Mouse (Mus musculus) small intestine, adult 2 months (tissue): ENCODE measurements around the gene Klhl32. TPM values are rescaled to one million over a fixed set of nuclear protein-coding genes. Genes with fewer than 3 reads are reported as not detected.
A peak's percentile ranks its signal among the peaks of the same experiment; 100 is the strongest.
"Not testable (repeated sequence)": the region's sequence is repeated elsewhere in the genome, so short reads cannot be mapped to it uniquely, and the experiment has no call there.

ENCODE experiments used
- H3K27ac ChIP-seq: fragments of 200-500 bp; 2 replicates; pipeline ENCODE4 v1.5.1; 2012; ENCODE audit warnings: low read depth, low read length, control low read depth, inconsistent platforms; ENCODE audit not compliant: insufficient read depth
- H3K27me3 ChIP-seq: fragments of 200-500 bp; 2 replicates; pipeline ENCODE4 v1.6.1; 2012; ENCODE audit warnings: mild to moderate bottlenecking, moderate library complexity, low read length, inconsistent platforms; ENCODE audit not compliant: control insufficient read depth, insufficient read depth
- H3K36me3 ChIP-seq: fragments of 200-500 bp; 2 replicates; pipeline ENCODE4 v1.6.1; 2012; ENCODE audit warnings: mild to moderate bottlenecking, low read length, control low read depth, inconsistent platforms; ENCODE audit not compliant: control insufficient read depth, insufficient read depth
- H3K4me1 ChIP-seq: fragments of 200-500 bp; 2 replicates; pipeline ENCODE4 v1.6.1; 2012; ENCODE audit warnings: low read length, inconsistent platforms, mixed read lengths; ENCODE audit not compliant: control insufficient read depth, insufficient read depth, insufficient read length
- H3K4me3 ChIP-seq: fragments of 200-500 bp; 2 replicates; pipeline ENCODE4 v1.5.1; 2012; ENCODE audit warnings: low read depth, mild to moderate bottlenecking, control low read depth, inconsistent platforms, low read length, moderate library complexity
- CTCF ChIP-seq: fragments of 200-500 bp; IDR thresholded peaks from 2 replicates; pipeline ENCODE4 v1.5.1; 2012; ENCODE audit warnings: low read depth, mild to moderate bottlenecking, control low read depth, inconsistent platforms, low read length, moderate library complexity, mixed read lengths; ENCODE audit not compliant: insufficient replicate concordance, insufficient read length; ENCODE audit errors: extremely low read depth
- POLR2A ChIP-seq: fragments of 200-500 bp; IDR thresholded peaks from 2 replicates; pipeline ENCODE4 v1.6.1; 2012; ENCODE audit warnings: low read depth, mild to moderate bottlenecking, control low read depth, inconsistent platforms, low read length, moderate library complexity
- WGBS: fragments of 180-500 bp; shearing (Covaris S2); methylation state at CpG from one replicate; pipeline ENCODE4 v1.1.7; 2018; 5-methylcytosine and 5-hydroxymethylcytosine counted together
- polyA plus RNA-seq: library from polyadenylated mRNA; depleted of rRNA; stranded (reverse); fragments of >200 nt; gene quantifications from 2 replicates; pipeline ENCODE4 v1.2.3, GENCODE M21; 2012; rRNA removed

The Klhl32 gene
- polyA plus RNA-seq: 0.51 and 0.52 TPM in 2 replicates

GRCm38 (mm10) chr4:24850401-24851325 is at the start of gene Klhl32:
Klhl32 (minus strand) TSS chr4:24851124.
- peak within 1 kb of the TSS; percentile 69 for H3K4me3 ChIP-seq
- H3K27ac ChIP-seq: no peak within 1 kb of the TSS
- peaks cover 8% of the 10 kb centered on the region; the same call in 1 of the 2 replicates for H3K4me1 ChIP-seq
- under 1% methylated on average over 63 of the region's 63 CpGs for WGBS
- TF ChIP-seq CTCF (no peak), POLR2A (no peak)
- H3K27me3 ChIP-seq: no peaks in the 10 kb centered on the region
- no peaks in the 10 kb centered on the region for H3K36me3 ChIP-seq

- H3K4me1 ChIP-seq: 0 out of 2 replicates have a peak, but pooled peaks cover 2% of the 10 kb centered on the region
- no peak for TF ChIP-seq POLR2A
- TF ChIP-seq CTCF: no peak
- H3K27me3 ChIP-seq: no peaks in the 10 kb centered on the region
- H3K4me3 ChIP-seq: no peak overlapping the region
- no peak overlapping the region for H3K27ac ChIP-seq
- WGBS: 24% methylated on average over 4 of the region's 4 CpGs
- peaks cover 17% of the 10 kb centered on the region for H3K36me3 ChIP-seq
Observed at GRCm38 (mm10) chr4:24899146-24899545, 48.2 kb upstream of the Klhl32 start.

- Histone ChIP-seq H3K27ac (no peak overlapping the region), H3K4me3 (peak overlapping the region; percentile 41), H3K4me1 (0 out of 2 replicates have a peak, but pooled peaks cover 2% of the 10 kb centered on the region), H3K27me3 (no peaks in the 10 kb centered on the region), H3K36me3 (peaks cover 16% of the 10 kb centered on the region)
- no peak for TF ChIP-seq CTCF
- no peak for TF ChIP-seq POLR2A
- 13% methylated on average over 8 of the region's 8 CpGs for WGBS
Observed at GRCm38 (mm10) chr4:24898636-24899035, 47.7 kb upstream of the Klhl32 start.

- H3K27ac ChIP-seq: peak within 1 kb of the TSS; percentile 48; the same call in 1 of the 2 replicates
- 0 out of 2 replicates have a peak, but pooled peaks cover 2% of the 10 kb centered on the region for H3K4me1 ChIP-seq
- H3K36me3 ChIP-seq: peaks cover 10% of the 10 kb centered on the region
- TF ChIP-seq CTCF: peak; percentile 91
- peak; percentile 33; the same call in 1 of the 2 replicates for TF ChIP-seq POLR2A
- H3K4me3 ChIP-seq: peak within 1 kb of the TSS; percentile 98
- H3K27me3 ChIP-seq: no peaks in the 10 kb centered on the region
- WGBS: under 1% methylated on average over 58 of the region's 58 CpGs
Observed at GRCm38 (mm10) chr4:24897851-24898515, 47.1 kb upstream of the Klhl32 start, which contains the start of gene Ndufaf4. Ndufaf4 (plus strand) TSS chr4:24898083.

GRCm38 (mm10) chr4:24897351-24897750 is 46.4 kb upstream of the Klhl32 start:
- H3K27ac ChIP-seq: no peak overlapping the region
- 12% methylated on average over 7 of the region's 7 CpGs for WGBS
- no peaks in the 10 kb centered on the region for H3K27me3 ChIP-seq
- TF ChIP-seq CTCF (no peak), POLR2A (no peak)
- 0 out of 2 replicates have a peak, but pooled peaks cover 2% of the 10 kb centered on the region for H3K4me1 ChIP-seq
- H3K4me3 ChIP-seq: peak overlapping the region; percentile 98
- H3K36me3 ChIP-seq: peaks cover 8% of the 10 kb centered on the region

GRCm38 (mm10) chr4:24896829-24897228 is 45.9 kb upstream of the Klhl32 start:
- TF ChIP-seq CTCF: no peak
- TF ChIP-seq POLR2A: no peak
- Histone ChIP-seq H3K27ac (no peak overlapping the region), H3K4me1 (0 out of 2 replicates have a peak, but pooled peaks cover 2% of the 10 kb centered on the region), H3K36me3 (peaks cover 8% of the 10 kb centered on the region), H3K27me3 (no peaks in the 10 kb centered on the region), H3K4me3 (no peak overlapping the region)
- WGBS: 0% methylated on average over 1 of the region's 1 CpGs

- H3K4me1 ChIP-seq: 0 out of 2 replicates have a peak, but pooled peaks cover 2% of the 10 kb centered on the region
- H3K36me3 ChIP-seq: no peaks in the 10 kb centered on the region
- no peaks in the 10 kb centered on the region for H3K27me3 ChIP-seq
- H3K27ac ChIP-seq: no peak overlapping the region
- WGBS: 47% methylated on average over 4 of the region's 4 CpGs
- no peak for TF ChIP-seq POLR2A
- TF ChIP-seq CTCF: no peak
- H3K4me3 ChIP-seq: no peak overlapping the region
Observed at GRCm38 (mm10) chr4:24894625-24895024, 43.7 kb upstream of the Klhl32 start.

GRCm38 (mm10) chr4:24892293-24892692 is 41.4 kb upstream of the Klhl32 start:
- not testable (repeated sequence) for H3K4me1 ChIP-seq, H3K27me3 ChIP-seq, H3K27ac ChIP-seq, H3K36me3 ChIP-seq, H3K4me3 ChIP-seq
- WGBS: 88% methylated on average over 2 of the region's 2 CpGs

- 35% methylated on average over 2 of the region's 2 CpGs for WGBS
- not testable (repeated sequence) for H3K27me3 ChIP-seq, H3K27ac ChIP-seq, H3K4me1 ChIP-seq, H3K4me3 ChIP-seq, H3K36me3 ChIP-seq
Observed at GRCm38 (mm10) chr4:24889386-24889785, 38.5 kb upstream of the Klhl32 start.
